Mouse (Mus musculus) neural tube, embryonic 15.5 days (tissue): ENCODE data around the gene Pdk3. TPM values are rescaled to one million over a fixed set of nuclear protein-coding genes. Genes with fewer than 3 reads are reported as not detected.

ENCODE experiments used
- ATAC-seq: fragments of 200-750 bp; cut with Nextera tagmentation; 2 replicates; pipeline ENCODE4 v1.8.0; 2017; ENCODE audit warnings: mild to moderate bottlenecking, moderate TSS enrichment, moderate library complexity; ENCODE audit not compliant: low FRiP score
- H3K27ac ChIP-seq: fragments of 300-500 bp; sonication (generic); replicated peaks from 2 replicates; pipeline ENCODE4 v1.5.1; 2015; ENCODE audit warnings: mild to moderate bottlenecking, inconsistent platforms
- H3K27me3 ChIP-seq: fragments of 300-500 bp; sonication (generic); replicated peaks from 2 replicates; pipeline ENCODE4 v1.6.1; 2015; ENCODE audit warnings: inconsistent platforms
- H3K36me3 ChIP-seq: fragments of 300-500 bp; sonication (generic); 2 replicates; pipeline ENCODE4 v1.6.1; 2015; ENCODE audit warnings: inconsistent platforms
- H3K4me1 ChIP-seq: fragments of 300-500 bp; sonication (generic); 2 replicates; pipeline ENCODE4 v1.6.1; 2015; ENCODE audit warnings: inconsistent platforms
- H3K4me2 ChIP-seq: fragments of 300-500 bp; sonication (generic); 2 replicates; pipeline ENCODE4 v1.6.1; 2015; ENCODE audit warnings: inconsistent platforms, mild to moderate bottlenecking, moderate library complexity
- H3K4me3 ChIP-seq: fragments of 300-500 bp; sonication (generic); replicated peaks from 2 replicates; pipeline ENCODE4 v1.5.1; 2015; ENCODE audit warnings: mild to moderate bottlenecking, inconsistent platforms
- H3K9ac ChIP-seq: fragments of 300-500 bp; sonication (generic); replicated peaks from 2 replicates; pipeline ENCODE4 v1.6.1; 2015; ENCODE audit warnings: mild to moderate bottlenecking, inconsistent platforms
- H3K9me3 ChIP-seq: fragments of 300-500 bp; sonication (generic); replicated peaks from 2 replicates; pipeline ENCODE4 v1.6.1; 2016; ENCODE audit warnings: inconsistent platforms
- WGBS: fragments of 180-500 bp; shearing (Covaris S2); methylation state at CpG from one replicate; pipeline ENCODE4 v1.1.7; 2015; ENCODE audit warnings: mixed read lengths; 5-methylcytosine and 5-hydroxymethylcytosine counted together
- polyA plus RNA-seq: library from polyadenylated mRNA; unstranded; fragments of >200 nt; fragmentation: Nextera tagmentation; extraction: Ambion mirVana; gene quantifications from 2 replicates; pipeline ENCODE4 v1.2.1, GENCODE M21; 2015

The Pdk3 gene
- polyA plus RNA-seq, 1 experiment from 2014 or later = 22.4 TPM

- no peak for ATAC-seq
- H3K9me3 ChIP-seq = no peaks in the 10 kb centered on the region
- no peaks in the 10 kb centered on the region for H3K27me3 ChIP-seq
- no peak overlapping the region for H3K9ac ChIP-seq
- no peaks in the 10 kb centered on the region for H3K4me1 ChIP-seq
- no peak overlapping the region for H3K4me2 ChIP-seq
- H3K4me3 ChIP-seq = no peak overlapping the region
- no peak overlapping the region for H3K27ac ChIP-seq
- WGBS = 87% methylated on average over 3 of the region's 3 CpGs
- H3K36me3 ChIP-seq = no peaks in the 10 kb centered on the region
These were observed 71.2 kb downstream of the Pdk3 start for GRCm38 (mm10) chrX:93760770-93761169.

GRCm38 (mm10) chrX:93756867-93757455, 75.0 kb downstream of the Pdk3 start:
- no peak for ATAC-seq
- H3K27ac ChIP-seq = no peak overlapping the region
- no peaks in the 10 kb centered on the region for H3K36me3 ChIP-seq
- WGBS = 62% methylated on average over 7 of the region's 7 CpGs
- no peak overlapping the region for H3K9ac ChIP-seq
- no peak overlapping the region for H3K4me2 ChIP-seq
- no peaks in the 10 kb centered on the region for H3K9me3 ChIP-seq
- H3K4me1 ChIP-seq = no peaks in the 10 kb centered on the region
- no peaks in the 10 kb centered on the region for H3K27me3 ChIP-seq
- H3K4me3 ChIP-seq = no peak overlapping the region

- H3K4me3 ChIP-seq = no peak overlapping the region
- H3K9me3 ChIP-seq = no peaks in the 10 kb centered on the region
- H3K4me1 ChIP-seq = no peaks in the 10 kb centered on the region
- 64% methylated on average over 11 of the region's 11 CpGs for WGBS
- H3K9ac ChIP-seq = no peak overlapping the region
- H3K27ac ChIP-seq = no peak overlapping the region
- no peaks in the 10 kb centered on the region for H3K27me3 ChIP-seq
- no peaks in the 10 kb centered on the region for H3K36me3 ChIP-seq
- no peak overlapping the region for H3K4me2 ChIP-seq
- no peak; the same call in 1 of the 2 replicates for ATAC-seq
These were observed 76.7 kb downstream of the Pdk3 start for GRCm38 (mm10) chrX:93755210-93755842.

- Histone ChIP-seq H3K27ac (no peak overlapping the region), H3K4me1 (no peaks in the 10 kb centered on the region), H3K4me2 (no peak overlapping the region), H3K9ac (no peak overlapping the region), H3K27me3 (no peaks in the 10 kb centered on the region), H3K9me3 (no peaks in the 10 kb centered on the region), H3K4me3 (no peak overlapping the region), H3K36me3 (no peaks in the 10 kb centered on the region)
- ATAC-seq = no peak
- WGBS = 91% methylated on average over 6 of the region's 6 CpGs
These were observed 81.4 kb downstream of the Pdk3 start for GRCm38 (mm10) chrX:93750566-93750965.

- no peaks in the 10 kb centered on the region for H3K36me3 ChIP-seq
- no peak overlapping the region for H3K4me3 ChIP-seq
- H3K9ac ChIP-seq = no peak overlapping the region
- ATAC-seq = no peak
- no peak overlapping the region for H3K27ac ChIP-seq
- H3K4me1 ChIP-seq = no peaks in the 10 kb centered on the region
- no peak overlapping the region for H3K4me2 ChIP-seq
- H3K9me3 ChIP-seq = no peaks in the 10 kb centered on the region
- no peaks in the 10 kb centered on the region for H3K27me3 ChIP-seq
- WGBS = 96% methylated on average over 1 of the region's 1 CpGs
These were observed 82.8 kb downstream of the Pdk3 start for GRCm38 (mm10) chrX:93749165-93749564.

GRCm38 (mm10) chrX:93732975-93733748, 98.8 kb downstream of the Pdk3 start:
- no peak for ATAC-seq
- H3K4me1 ChIP-seq = no peaks in the 10 kb centered on the region
- H3K27me3 ChIP-seq = no peaks in the 10 kb centered on the region
- H3K36me3 ChIP-seq = no peaks in the 10 kb centered on the region
- H3K9ac ChIP-seq = no peak overlapping the region
- H3K4me3 ChIP-seq = no peak overlapping the region
- no peak overlapping the region for H3K4me2 ChIP-seq
- H3K9me3 ChIP-seq = no peaks in the 10 kb centered on the region
- H3K27ac ChIP-seq = no peak overlapping the region
- 60% methylated on average over 6 of the region's 6 CpGs for WGBS

- Histone ChIP-seq H3K36me3 (no peaks in the 10 kb centered on the region), H3K27me3 (no peaks in the 10 kb centered on the region), H3K9me3 (no peaks in the 10 kb centered on the region), H3K4me2 (no peak overlapping the region), H3K9ac (no peak overlapping the region), H3K27ac (no peak overlapping the region), H3K4me1 (no peaks in the 10 kb centered on the region), H3K4me3 (no peak overlapping the region)
- no peak for ATAC-seq
These were observed 99.6 kb downstream of the Pdk3 start for GRCm38 (mm10) chrX:93732407-93732806.

GRCm38 (mm10) chrX:93730854-93731253, 101.1 kb downstream of the Pdk3 start:
- Histone ChIP-seq H3K27ac (no peak overlapping the region), H3K4me1 (no peaks in the 10 kb centered on the region), H3K4me3 (no peak overlapping the region), H3K36me3 (no peaks in the 10 kb centered on the region), H3K9me3 (no peaks in the 10 kb centered on the region), H3K27me3 (no peaks in the 10 kb centered on the region), H3K9ac (no peak overlapping the region), H3K4me2 (no peak overlapping the region)
- no peak for ATAC-seq
- WGBS = 78% methylated on average over 8 of the region's 8 CpGs

GRCm38 (mm10) chrX:93729529-93729928, 102.5 kb downstream of the Pdk3 start:
- Histone ChIP-seq H3K27ac (no peak overlapping the region), H3K4me3 (no peak overlapping the region), H3K4me1 (no peaks in the 10 kb centered on the region), H3K4me2 (no peak overlapping the region), H3K9me3 (no peaks in the 10 kb centered on the region), H3K9ac (no peak overlapping the region), H3K36me3 (no peaks in the 10 kb centered on the region), H3K27me3 (no peaks in the 10 kb centered on the region)
- WGBS = 87% methylated on average over 1 of the region's 1 CpGs
- no peak for ATAC-seq

Other genes starting within 250 kb of the Pdk3 start
- 4.8 and 9.1 TPM in 2 replicates for gene Pola1, start 200.0 kb downstream of the Pdk3 start, polyA plus RNA-seq
- 19.3 and 21.9 TPM in 2 replicates for gene Pcyt1b, start 177.3 kb downstream of the Pdk3 start, polyA plus RNA-seq
- gene AU015836, start 136.5 kb upstream of the Pdk3 start, polyA plus RNA-seq = not detected in 2 replicates